1 mouse cellular context compared by ENCODE assay signal in genomic region chr14:25484049-25484448, GRCm38 (mm10).
TF ChIP-seq lines count a peak whose summit lies in the region.

No protein-coding gene starts in this region.

TF ChIP-seq in CH12.LX, 34 proteins besides CTCF, POLR2A, EP300 and RAD21 (continued from another document):
- TF ChIP-seq POLR2AphosphoS2 (IDR thresholded peaks at IDR 0.05; ENCODE audit: low read depth, low read length) = no peak
- TF ChIP-seq ETS1 (conservative IDR thresholded peaks at IDR 0.05; ENCODE audit: low read depth, low read length) = peak; percentile 85
- peak; percentile 97 for TF ChIP-seq ELF1 (IDR thresholded peaks at IDR 0.05; ENCODE audit: low read depth, low read length)
- TF ChIP-seq NRF1 (IDR thresholded peaks at IDR 0.05; ENCODE audit: low read depth, low read length) = no peak
- no peak for TF ChIP-seq E2F4 (IDR thresholded peaks at IDR 0.05; ENCODE audit: insufficient replicate concordance, low read depth, low read length)
- TF ChIP-seq KAT2A (IDR thresholded peaks at IDR 0.05; ENCODE audit: insufficient replicate concordance, low read length) = 0 out of 2 replicates have a peak, but pooled peaks have one; percentile 40
- peak; percentile 97 for TF ChIP-seq JUN (IDR thresholded peaks at IDR 0.05; ENCODE audit: insufficient read depth, low read depth, low read length)
- TF ChIP-seq JUND (conservative IDR thresholded peaks at IDR 0.05; ENCODE audit: low read depth, low read length) = peak; percentile 95
- no peak for TF ChIP-seq PAX5 (IDR thresholded peaks at IDR 0.05; ENCODE audit: low read length)
- peak; percentile 77 for TF ChIP-seq SIN3A (IDR thresholded peaks at IDR 0.05; ENCODE audit: low read length)
- no peak for TF ChIP-seq UBTF (IDR thresholded peaks at IDR 0.05; ENCODE audit: low read depth, low read length)
